Mouse (Mus musculus): ENCODE measurements at regions not wholly inside any gene's neighbourhood (a gene's known extent, or its start where the extent isn't known, plus 50 kb on each side); places are given as distances from the start of the nearest gene placed in this dataset.

DNA sequence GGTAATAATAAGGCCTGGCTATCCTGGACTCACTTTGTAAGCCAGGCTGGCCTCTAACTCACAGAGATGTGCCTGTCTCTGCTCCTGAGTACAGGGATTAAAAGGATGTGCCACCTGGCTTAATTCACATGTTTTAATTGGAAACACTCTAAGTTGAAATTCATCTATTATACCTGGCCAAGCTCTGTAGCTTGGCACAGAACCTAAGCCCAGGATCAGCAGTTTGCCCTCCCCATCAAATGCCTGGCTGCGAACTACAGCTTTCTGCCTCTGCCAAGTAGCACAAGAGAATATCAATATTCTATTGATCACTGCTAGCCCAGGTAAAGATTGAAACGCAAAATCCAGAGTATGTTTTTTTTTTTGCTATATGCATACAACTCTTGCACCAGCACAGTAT is 200.3 kb upstream of the Ccdc122 start:
- TF ChIP-seq CEBPB (IDR thresholded peaks at IDR 0.05; ENCODE audit: low read depth) (no peak), CTCF (IDR thresholded peaks at IDR 0.05; ENCODE audit: control insufficient read depth, insufficient read depth, insufficient read length) (no peak), MAX (IDR thresholded peaks at IDR 0.05) (no peak), MYOG (IDR thresholded peaks at IDR 0.05; ENCODE audit: control insufficient read depth, extremely low read depth, insufficient read length) (no peak), USF1 (IDR thresholded peaks at IDR 0.05; ENCODE audit: low read depth) (no peak)

Data from C2C12 (cell line).